ENCODE assay signal across 25 mouse cellular contexts in genomic region chr11:89615806-89616205, GRCm38 (mm10).
A peak's percentile ranks its signal among the peaks of the same experiment; 100 is the strongest.
DNase-seq lines count a peak whose midpoint lies in the region; ATAC-seq and TF ChIP-seq lines count a peak whose summit lies in the region.
"Had no signal": no experiment of that assay in that cellular context is flagged by ENCODE, and none has a peak within 500 bp of the region (broad histone marks: within the 10 kb centered on the region; RNA-seq: fewer than 3 reads in every experiment).

No protein-coding gene starts in this region.

- H3K4me2 ChIP-seq in kidney, embryonic 14.5 days (replicated peaks; ENCODE audit: low read depth, low read length) = no peak overlapping the region
- H3K4me2 ChIP-seq: forebrain, embryonic 15.5 days; hindbrain, embryonic 14.5 days; neural tube, embryonic 15.5 days had no signal

- H3K9me3 ChIP-seq in kidney, embryonic 14.5 days (ENCODE audit: control insufficient read depth, low read length) = no peaks in the 10 kb centered on the region
- H3K9me3 ChIP-seq: embryonic facial prominence, embryonic 10.5 days; forebrain, embryonic 15.5 days; heart, embryonic 10.5 days; midbrain, embryonic 10.5 days; neural tube, embryonic 15.5 days had no signal

- 90% methylated on average over 2 of the region's 2 CpGs for WGBS in kidney, embryonic 14.5 days

- H3K4me3 ChIP-seq in layer of hippocampus, adult 2 months = no peak overlapping the region
- no peak overlapping the region for H3K4me3 ChIP-seq in cortical plate, adult 2 months (ENCODE audit: insufficient read depth, low read length)
- H3K4me3 ChIP-seq in kidney, embryonic 14.5 days (ENCODE audit: low read length) = no peak overlapping the region
- H3K4me3 ChIP-seq: embryonic facial prominence, embryonic 10.5 days; forebrain, embryonic 15.5 days; heart, embryonic 10.5 days; midbrain, embryonic 10.5 days; neural tube, embryonic 15.5 days had no signal

- TF ChIP-seq CTCF in layer of hippocampus, adult 2 months (conservative IDR thresholded peaks at IDR 0.05) = no peak
- no peak for TF ChIP-seq CTCF in cortical plate, adult 2 months (IDR thresholded peaks at IDR 0.05; ENCODE audit: extremely low read depth, insufficient read depth, low read length)

- no peaks in the 10 kb centered on the region for H3K36me3 ChIP-seq in kidney, embryonic 14.5 days (ENCODE audit: control insufficient read depth, insufficient read depth, low read length)
- H3K36me3 ChIP-seq: embryonic facial prominence, embryonic 10.5 days; forebrain, embryonic 15.5 days; G1E; heart, embryonic 10.5 days; midbrain, embryonic 10.5 days; neural tube, embryonic 15.5 days had no signal

- intact Hi-C loops in left cerebral cortex, postnatal 36 days (cut with DNase I) = no loop called here

- TF ChIP-seq POLR2A in cortical plate, adult 2 months (IDR thresholded peaks at IDR 0.05; ENCODE audit: extremely low read depth, insufficient read depth, low read length) = no peak

- peaks cover 1% of the 10 kb centered on the region for H3K4me1 ChIP-seq in cortical plate, adult 2 months (ENCODE audit: control insufficient read depth, insufficient read depth, low read length)
- no peaks in the 10 kb centered on the region for H3K4me1 ChIP-seq in kidney, embryonic 14.5 days (ENCODE audit: control insufficient read depth, insufficient read depth, low read length)
- H3K4me1 ChIP-seq: neural tube, embryonic 15.5 days had no signal

- no peaks in the 10 kb centered on the region for H3K27me3 ChIP-seq in kidney, embryonic 14.5 days (ENCODE audit: control insufficient read depth, insufficient read depth, low read length)
- H3K27me3 ChIP-seq: CH12.LX; forebrain, embryonic 15.5 days; neural tube, embryonic 15.5 days had no signal

- no peak overlapping the region for H3K27ac ChIP-seq in layer of hippocampus, adult 2 months
- H3K27ac ChIP-seq in cortical plate, adult 2 months (ENCODE audit: insufficient read depth, low read length) = peak overlapping the region; percentile 56; the same call in 1 of the 2 replicates
- H3K27ac ChIP-seq in kidney, embryonic 14.5 days (ENCODE audit: low read depth, low read length) = no peak overlapping the region
- H3K27ac ChIP-seq: embryonic facial prominence, embryonic 10.5 days; forebrain, embryonic 15.5 days; heart, embryonic 10.5 days; hindbrain, embryonic 14.5 days; midbrain, embryonic 10.5 days; neural tube, embryonic 15.5 days had no signal

- H3K9ac ChIP-seq in kidney, embryonic 14.5 days (ENCODE audit: low read depth, low read length) = no peak overlapping the region
- H3K9ac ChIP-seq: forebrain, embryonic 15.5 days; hindbrain, embryonic 14.5 days; neural tube, embryonic 15.5 days had no signal

- ATAC-seq in kidney, embryonic 14.5 days (ENCODE audit: low FRiP score, low TSS enrichment) = no peak
- ATAC-seq: activated CD4-positive, CD25-positive, alpha-beta regulatory T cell, adult 4 months; forebrain, embryonic 15.5 days; inflammation-experienced regulatory T-cells, adult 6 months; lung, postnatal 0 days had no signal

- DNase-seq in layer of hippocampus, adult 2 months (ENCODE audit: low spot score in 2 of 2) = peak; percentile 11 to 26
- no peak for DNase-seq in layer of hippocampus, postnatal 25 days (ENCODE audit: extremely low spot score in 1 of 2, low spot score in 1 of 2)
- peak; percentile 48 for DNase-seq in layer of hippocampus, adult 9-11 months
- peak; percentile 25 to 40 for DNase-seq in left cerebral cortex, postnatal 36 days (ENCODE audit: low spot score in 2 of 2)
- DNase-seq in kidney, adult 8-10 months = no peak
- DNase-seq in adrenal gland, adult 8-10 months = no peak
- DNase-seq: adrenal gland, postnatal 10 days; B cell, adult 2 months; cerebellum, adult 9-11 months; heart, postnatal 4 days; kidney, adult 18-20 months; kidney, postnatal 10 days had no signal

Comparison
In these comparisons a context has a peak if more than half of its experiments do, and no peak if none do; other contexts are left out.
1. DNase-seq: peak in layer of hippocampus, adult 2 months (2 of 2), layer of hippocampus, adult 9-11 months (single experiment) and left cerebral cortex, postnatal 36 days (2 of 2); none in layer of hippocampus, postnatal 25 days (0 of 2), kidney, adult 8-10 months (0 of 2) and adrenal gland, adult 8-10 months (single experiment).